Mouse (Mus musculus) megakaryocyte, embryonic 14.5 days (primary cell): Measurements from ENCODE around the gene Syt6.

ENCODE experiments used
- FLI1 ChIP-seq: IDR thresholded peaks from 2 replicates; pipeline ENCODE4 v1.6.1; 2012; ENCODE audit warnings: low read length, inconsistent platforms, mixed read lengths
- GATA1 ChIP-seq: IDR thresholded peaks from 3 replicates; pipeline ENCODE4 v1.6.1; 2012; ENCODE audit warnings: mixed read lengths, low read length, inconsistent platforms, borderline replicate concordance

DNA sequence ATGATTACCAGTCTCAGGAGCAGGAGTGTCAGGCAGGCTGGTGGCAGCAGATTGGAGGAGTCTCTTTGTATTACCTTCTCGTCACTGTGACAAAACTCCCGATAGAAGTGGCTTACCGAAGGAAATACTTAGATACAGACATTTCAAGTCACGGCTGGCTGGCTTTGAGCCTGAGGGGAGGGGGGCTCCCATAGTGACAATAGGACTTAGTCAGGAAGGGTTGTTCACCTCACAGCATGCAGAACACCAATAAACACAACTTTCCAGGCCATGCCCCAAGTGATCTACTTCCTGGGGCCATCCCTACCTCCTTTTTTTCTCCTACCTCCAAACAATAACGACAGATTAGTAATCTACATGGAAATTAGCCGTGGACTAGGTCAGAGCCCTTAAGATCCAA lies 103.8 kb downstream of the Syt6 start:
- TF ChIP-seq GATA1 (no peak), FLI1 (no peak)
